Mouse (Mus musculus): Measurements from ENCODE around the gene Vmn2r33. TPM values are rescaled to one million over a fixed set of nuclear protein-coding genes. Genes with fewer than 3 reads are reported as not detected.
"Not testable (repeated sequence)": the region's sequence is repeated elsewhere in the genome, so short reads cannot be mapped to it uniquely, and the experiment has no call there.

Vmn2r33 gene
- not detected in 2 replicates for polyA plus RNA-seq (2015; fragmentation: Nextera tagmentation; extraction: Ambion mirVana)

DNA sequence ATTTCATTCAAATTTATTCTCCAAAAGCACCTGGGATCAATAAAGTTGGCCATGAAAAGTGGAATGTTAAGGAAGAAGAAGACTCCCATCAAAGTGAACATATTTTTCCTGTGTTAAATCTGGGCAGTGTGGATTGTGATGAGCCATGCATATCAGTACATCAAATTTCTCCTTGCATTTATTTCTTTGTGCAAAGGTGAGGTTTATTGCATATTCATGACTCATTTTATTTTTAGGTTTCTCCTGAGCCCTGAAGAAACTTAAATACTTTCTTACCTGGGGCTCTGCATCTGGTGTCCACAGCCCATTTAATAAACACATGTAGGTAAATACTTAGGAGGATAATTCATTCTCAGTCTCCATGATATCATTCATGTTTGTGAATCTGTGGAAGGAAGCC, at the start of gene Vmn2r33:
TSS of gene Vmn2r33 (minus strand) at position 101 of the 400 bp plus-strand sequence.
- H3K9ac ChIP-seq (replicated peaks; ENCODE audit: low read depth); H3K9me3 ChIP-seq (ENCODE audit: low read length): not testable (repeated sequence)

More for the DNA sequence above, at the start of gene Vmn2r33:
- H3K4me2 ChIP-seq (replicated peaks; ENCODE audit: low read depth, low read length); DNase-seq (ENCODE audit: low spot score); H3K27ac ChIP-seq (ENCODE audit: low read length); H3K4me1 ChIP-seq (ENCODE audit: insufficient read depth, low read depth, low read length); ATAC-seq; H3K4me3 ChIP-seq (ENCODE audit: low read depth, low read length); H3K27me3 ChIP-seq (replicated peaks; ENCODE audit: insufficient read depth, low read length); H3K36me3 ChIP-seq (ENCODE audit: insufficient read depth, low read length): not testable (repeated sequence)

Other genes starting within 250 kb of the Vmn2r33 start
- gene Vmn2r30, start 229.2 kb downstream of the Vmn2r33 start, polyA plus RNA-seq (2015; fragmentation: Nextera tagmentation; extraction: Ambion mirVana), result not detected in 2 replicates
- not detected in 2 replicates for gene Gm45783, start 192.2 kb downstream of the Vmn2r33 start, polyA plus RNA-seq (2015; fragmentation: Nextera tagmentation; extraction: Ambion mirVana)
- not detected in 2 replicates for gene Vmn2r31, start 167.1 kb downstream of the Vmn2r33 start, polyA plus RNA-seq (2015; fragmentation: Nextera tagmentation; extraction: Ambion mirVana)
- not detected in 2 replicates for gene Vmn2r32, start 86.8 kb downstream of the Vmn2r33 start, polyA plus RNA-seq (2015; fragmentation: Nextera tagmentation; extraction: Ambion mirVana)
- gene Vmn2r34, start 122.7 kb upstream of the Vmn2r33 start, polyA plus RNA-seq (2015; fragmentation: Nextera tagmentation; extraction: Ambion mirVana), result not detected in 2 replicates